Mouse (Mus musculus) liver, postnatal 0 days (tissue): Measurements from ENCODE around the gene Gsx1.

Experiments used
- CTCF ChIP-seq: sonication (generic); IDR thresholded peaks from 2 replicates; pipeline ENCODE4 v1.5.1; 2016; ENCODE audit warnings: antibody characterized with exemption, low read depth
- EP300 ChIP-seq: IDR thresholded peaks from 2 replicates; pipeline ENCODE4 v1.6.1; 2016; ENCODE audit warnings: antibody characterized with exemption, low read depth, mild to moderate bottlenecking

- TF ChIP-seq CTCF (no peak), EP300 (no peak)
Observed at GRCm38 (mm10) chr5:147190885-147191284, 2.4 kb downstream of the Gsx1 start.
